Mouse (Mus musculus) effector memory CD4-positive, alpha-beta T cell, adult 7 months (primary cell): ENCODE data around the gene Gm42669. TPM values are rescaled to one million over a fixed set of nuclear protein-coding genes. Genes with fewer than 3 reads are reported as not detected.

ENCODE experiments used
- polyA plus RNA-seq: library from polyadenylated mRNA; unstranded; fragments of 100-300 nt; shearing (Covaris generic); gene quantifications from one replicate; pipeline ENCODE4 v1.2.1, GENCODE M21; 2017

Gm42669 gene
- not detected for polyA plus RNA-seq

DNA sequence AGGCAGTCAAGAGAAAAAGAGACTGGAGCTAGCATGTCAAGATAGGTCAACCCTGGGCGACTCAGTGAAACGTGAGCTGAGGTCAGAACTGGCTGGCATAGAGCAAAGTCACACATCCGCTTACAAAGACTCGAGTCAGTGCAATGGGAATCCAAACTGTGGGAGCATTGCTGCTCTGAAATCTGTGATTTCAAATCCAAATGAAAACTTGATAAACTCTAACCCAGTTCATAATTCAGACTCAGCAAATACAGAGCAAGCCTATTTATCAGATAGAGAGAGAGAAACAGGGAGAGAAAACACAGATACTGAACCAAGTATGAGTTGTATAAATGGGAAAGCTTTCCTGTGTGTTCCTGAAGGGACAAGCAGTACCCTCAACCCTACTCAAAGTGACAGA is at the start of gene Gm42669:
TSS of gene Gm42669 (plus strand) at position 301 of the 400 bp plus-strand sequence.

DNA sequence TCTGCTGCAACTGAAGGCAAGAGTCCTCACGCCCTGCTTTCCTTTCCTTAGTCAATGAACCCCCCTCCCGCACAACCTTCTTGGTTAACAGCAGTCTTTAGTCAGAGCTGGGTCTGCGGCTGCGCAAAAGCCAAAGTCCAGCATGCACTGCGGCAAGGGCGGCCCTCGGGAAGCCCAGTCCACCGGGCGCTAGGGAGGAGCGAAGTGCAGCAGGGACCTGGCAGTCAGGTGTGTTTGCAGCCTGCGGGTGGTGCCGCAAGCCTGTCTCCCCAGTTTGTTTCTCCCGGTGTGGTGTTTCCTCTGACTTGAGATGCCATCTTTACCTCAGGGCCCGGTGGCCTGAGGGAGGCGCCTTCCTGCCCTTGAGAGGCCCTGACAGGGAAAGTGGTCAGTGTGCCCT is 27.2 kb downstream of the Gm42669 start, which contains the start of gene 1700028K03Rik:
TSS of gene 1700028K03Rik (plus strand) at position 129 of the 400 bp plus-strand sequence.

GRCm38 (mm10) chr5:107597301-107598077 is 90.1 kb downstream of the Gm42669 start, which contains the start of the genes Rpap2 and Glmn:
TSS of gene Rpap2 (plus strand) at chr5:107597373.
TSS of gene Glmn (minus strand) at chr5:107597888.

Other genes starting within 250 kb of the Gm42669 start
- 10.0 TPM for gene Tgfbr3, start 218.0 kb upstream of the Gm42669 start, polyA plus RNA-seq
- not detected for gene Brdt, start 176.5 kb upstream of the Gm42669 start, polyA plus RNA-seq
- gene Ephx4, start 104.9 kb upstream of the Gm42669 start, polyA plus RNA-seq = not detected
- gene Lpcat2b, start 76.1 kb upstream of the Gm42669 start, polyA plus RNA-seq = not detected
- 3.5 TPM for gene Btbd8, start 69.6 kb upstream of the Gm42669 start, polyA plus RNA-seq
- gene 1700028K03Rik, start 27.1 kb downstream of the Gm42669 start, polyA plus RNA-seq = 0.59 TPM
- 15.5 TPM for gene Rpap2, start 89.8 kb downstream of the Gm42669 start, polyA plus RNA-seq
- gene Glmn, start 90.3 kb downstream of the Gm42669 start, polyA plus RNA-seq = 16.3 TPM
- 13.3 TPM for gene Gfi1, start 218.4 kb downstream of the Gm42669 start, polyA plus RNA-seq